Mouse (Mus musculus) hindbrain, embryonic 16.5 days (tissue): ENCODE measurements around the gene Actr8. TPM values are rescaled to one million over a fixed set of nuclear protein-coding genes. Genes with fewer than 3 reads are reported as not detected.

Experiments used
- ATAC-seq: fragments of 200-750 bp; cut with Nextera tagmentation; 2 replicates; pipeline ENCODE4 v1.8.0; 2017; ENCODE audit warnings: moderate TSS enrichment, moderate library complexity
- H3K27ac ChIP-seq: fragments of 300-500 bp; sonication (generic); 2 replicates; pipeline ENCODE4 v1.5.1; 2014; ENCODE audit warnings: low read depth, mild to moderate bottlenecking, control low read depth, low read length, moderate library complexity
- H3K27me3 ChIP-seq: fragments of 300-500 bp; sonication (generic); replicated peaks from 2 replicates; pipeline ENCODE4 v1.6.1; 2014; ENCODE audit warnings: low read length; ENCODE audit not compliant: control insufficient read depth, insufficient read depth
- H3K36me3 ChIP-seq: fragments of 300-500 bp; sonication (generic); 2 replicates; pipeline ENCODE4 v1.6.1; 2014; ENCODE audit warnings: mild to moderate bottlenecking, low read length, moderate library complexity, mixed read lengths; ENCODE audit not compliant: control insufficient read depth, insufficient read depth
- H3K4me1 ChIP-seq: fragments of 300-500 bp; sonication (generic); 2 replicates; pipeline ENCODE4 v1.6.1; 2014; ENCODE audit warnings: low read depth, low read length; ENCODE audit not compliant: control insufficient read depth, insufficient read depth
- H3K4me2 ChIP-seq: fragments of 300-500 bp; sonication (generic); 2 replicates; pipeline ENCODE4 v1.6.1; 2014; ENCODE audit warnings: mild to moderate bottlenecking, low read length, control low read depth, moderate library complexity
- H3K4me3 ChIP-seq: fragments of 300-500 bp; sonication (generic); 2 replicates; pipeline ENCODE4 v1.5.1; 2014; ENCODE audit warnings: mild to moderate bottlenecking, low read length, control low read depth, moderate library complexity
- H3K9ac ChIP-seq: fragments of 300-500 bp; sonication (generic); 2 replicates; pipeline ENCODE4 v1.6.1; 2014; ENCODE audit warnings: low read depth, mild to moderate bottlenecking, control low read depth, low read length, moderate library complexity
- H3K9me3 ChIP-seq: fragments of 300-500 bp; sonication (generic); 2 replicates; pipeline ENCODE4 v1.6.1; 2014; ENCODE audit warnings: mild to moderate bottlenecking, low read length, moderate library complexity; ENCODE audit not compliant: control insufficient read depth
- WGBS: fragments of 180-500 bp; shearing (Covaris S2); extraction: QIAGEN DNeasy Blood & Tissue Kit; methylation state at CpG from one replicate; pipeline ENCODE4 v1.1.7; 2014; 5-methylcytosine and 5-hydroxymethylcytosine counted together
- polyA plus RNA-seq: library from polyadenylated mRNA; unstranded; fragments of >200 nt; fragmentation: Nextera tagmentation; extraction: Ambion mirVana; gene quantifications from 2 replicates; pipeline ENCODE4 v1.2.1, GENCODE M21; 2015

Gene Actr8
- polyA plus RNA-seq, 1 experiment from 2014 or later, result 69.9 TPM

GRCm38 (mm10) chr14:30019792-30020575 lies 41.8 kb downstream of the Actr8 start:
- WGBS, result 52% methylated on average over 9 of the region's 9 CpGs
- Histone ChIP-seq H3K4me1 (no peaks in the 10 kb centered on the region), H3K27ac (no peak overlapping the region), H3K36me3 (no peaks in the 10 kb centered on the region), H3K9ac (no peak overlapping the region), H3K4me2 (no peak overlapping the region), H3K27me3 (no peaks in the 10 kb centered on the region), H3K9me3 (no peaks in the 10 kb centered on the region), H3K4me3 (no peak overlapping the region)
- no peak for ATAC-seq

GRCm38 (mm10) chr14:30022471-30022870 lies 44.3 kb downstream of the Actr8 start:
- no peak for ATAC-seq
- Histone ChIP-seq H3K36me3 (no peaks in the 10 kb centered on the region), H3K9ac (no peak overlapping the region), H3K4me1 (no peaks in the 10 kb centered on the region), H3K9me3 (no peaks in the 10 kb centered on the region), H3K4me3 (no peak overlapping the region), H3K27me3 (no peaks in the 10 kb centered on the region), H3K4me2 (no peak overlapping the region), H3K27ac (no peak overlapping the region)
- WGBS, result 95% methylated on average over 6 of the region's 6 CpGs

- no peak for ATAC-seq
- WGBS, result 71% methylated on average over 7 of the region's 7 CpGs
- no peaks in the 10 kb centered on the region for H3K27me3 ChIP-seq
These were observed 46.2 kb downstream of the Actr8 start for GRCm38 (mm10) chr14:30024387-30024786.

GRCm38 (mm10) chr14:30027378-30027777 lies 49.2 kb downstream of the Actr8 start:
- 42% methylated on average over 2 of the region's 2 CpGs for WGBS
- H3K27ac ChIP-seq, result no peak overlapping the region

More at GRCm38 (mm10) chr14:30024387-30024786, 46.2 kb downstream of the Actr8 start:
- Histone ChIP-seq H3K36me3 (no peaks in the 10 kb centered on the region), H3K4me1 (no peaks in the 10 kb centered on the region), H3K9me3 (no peaks in the 10 kb centered on the region), H3K4me3 (no peak overlapping the region), H3K4me2 (no peak overlapping the region), H3K9ac (no peak overlapping the region), H3K27ac (no peak overlapping the region)

GRCm38 (mm10) chr14:30033405-30033804 lies 55.3 kb downstream of the Actr8 start:
- H3K4me2 ChIP-seq, result no peak overlapping the region
- no peaks in the 10 kb centered on the region for H3K4me1 ChIP-seq
- H3K36me3 ChIP-seq, result no peaks in the 10 kb centered on the region
- H3K9me3 ChIP-seq, result no peaks in the 10 kb centered on the region
- 72% methylated on average over 8 of the region's 8 CpGs for WGBS
- H3K27ac ChIP-seq, result no peak overlapping the region
- ATAC-seq, result no peak
- no peaks in the 10 kb centered on the region for H3K27me3 ChIP-seq
- no peak overlapping the region for H3K4me3 ChIP-seq
- H3K9ac ChIP-seq, result no peak overlapping the region

More at GRCm38 (mm10) chr14:30027378-30027777, 49.2 kb downstream of the Actr8 start:
- no peak for ATAC-seq
- no peaks in the 10 kb centered on the region for H3K4me1 ChIP-seq
- H3K4me2 ChIP-seq, result no peak overlapping the region
- no peak overlapping the region for H3K9ac ChIP-seq
- H3K4me3 ChIP-seq, result no peak overlapping the region
- no peaks in the 10 kb centered on the region for H3K9me3 ChIP-seq
- H3K36me3 ChIP-seq, result no peaks in the 10 kb centered on the region
- no peaks in the 10 kb centered on the region for H3K27me3 ChIP-seq

- Histone ChIP-seq H3K9ac (no peak overlapping the region), H3K27ac (no peak overlapping the region), H3K36me3 (peaks cover 12% of the 10 kb centered on the region; the same call in 1 of the 2 replicates), H3K4me1 (no peaks in the 10 kb centered on the region), H3K4me2 (no peak overlapping the region), H3K9me3 (no peaks in the 10 kb centered on the region), H3K27me3 (no peaks in the 10 kb centered on the region), H3K4me3 (no peak overlapping the region)
- ATAC-seq, result no peak
- 85% methylated on average over 18 of the region's 18 CpGs for WGBS
These were observed 60.3 kb downstream of the Actr8 start for GRCm38 (mm10) chr14:30038431-30038830.

GRCm38 (mm10) chr14:30039413-30039812 lies 61.3 kb downstream of the Actr8 start:
- Histone ChIP-seq H3K4me2 (no peak overlapping the region), H3K36me3 (peaks cover 12% of the 10 kb centered on the region; the same call in 1 of the 2 replicates), H3K4me1 (no peaks in the 10 kb centered on the region), H3K27me3 (no peaks in the 10 kb centered on the region), H3K9me3 (no peaks in the 10 kb centered on the region), H3K4me3 (no peak overlapping the region), H3K27ac (no peak overlapping the region), H3K9ac (no peak overlapping the region)
- WGBS, result 84% methylated on average over 4 of the region's 4 CpGs
- no peak for ATAC-seq

GRCm38 (mm10) chr14:30041836-30042235 lies 63.7 kb downstream of the Actr8 start:
- H3K4me1 ChIP-seq, result no peaks in the 10 kb centered on the region
- H3K9ac ChIP-seq, result no peak overlapping the region
- H3K4me2 ChIP-seq, result no peak overlapping the region
- ATAC-seq, result no peak
- H3K9me3 ChIP-seq, result no peaks in the 10 kb centered on the region
- 86% methylated on average over 9 of the region's 9 CpGs for WGBS
- no peak overlapping the region for H3K27ac ChIP-seq
- H3K27me3 ChIP-seq, result no peaks in the 10 kb centered on the region
- no peak overlapping the region for H3K4me3 ChIP-seq
- peaks cover 15% of the 10 kb centered on the region; the same call in 1 of the 2 replicates for H3K36me3 ChIP-seq

GRCm38 (mm10) chr14:30043356-30043940 lies 65.3 kb downstream of the Actr8 start:
- H3K4me1 ChIP-seq, result no peaks in the 10 kb centered on the region
- no peak overlapping the region for H3K27ac ChIP-seq
- no peak overlapping the region for H3K9ac ChIP-seq
- H3K36me3 ChIP-seq, result peaks cover 15% of the 10 kb centered on the region; the same call in 1 of the 2 replicates
- no peaks in the 10 kb centered on the region for H3K9me3 ChIP-seq
- no peak for ATAC-seq
- WGBS, result 95% methylated on average over 7 of the region's 7 CpGs
- no peak overlapping the region for H3K4me3 ChIP-seq
- H3K4me2 ChIP-seq, result no peak overlapping the region
- H3K27me3 ChIP-seq, result no peaks in the 10 kb centered on the region
